Mouse (Mus musculus): ENCODE measurements around the gene Lpp. TPM values are rescaled to one million over a fixed set of nuclear protein-coding genes. Genes with fewer than 3 reads are reported as not detected.

Gene Lpp
- total RNA-seq, 2 experiments from 2014 or later = 6.9 to 7.5 TPM

DNA sequence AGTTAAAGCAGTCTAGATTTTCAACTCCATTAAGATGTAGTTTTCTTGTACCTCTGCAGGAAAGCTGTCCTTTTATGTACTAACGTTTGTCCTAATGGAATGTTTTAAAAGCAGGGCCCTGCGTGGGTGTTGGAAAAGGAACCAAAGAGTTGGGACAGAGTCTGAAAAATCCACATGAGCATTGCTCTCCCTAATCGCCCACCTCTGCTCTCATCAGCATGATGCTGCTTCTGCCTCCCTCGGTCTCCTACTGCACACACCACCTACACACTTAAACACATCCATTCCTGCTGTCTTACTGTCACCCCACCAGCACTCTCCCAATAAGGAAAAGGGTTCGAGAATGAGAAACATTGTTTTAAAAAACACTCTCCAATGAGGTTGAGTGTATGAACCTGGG lies 501.9 kb downstream of the Lpp start:
- no peak for TF ChIP-seq CTCF (IDR thresholded peaks at IDR 0.05)
- DNase-seq (ENCODE audit: extremely low spot score in 1 of 2, low spot score in 2 of 2) = no peak
- intact Hi-C loops (cut with DNase I) = no loop called here
- Histone ChIP-seq H3K4me3 (no peak overlapping the region), H3K27ac (no peak overlapping the region)

DNA sequence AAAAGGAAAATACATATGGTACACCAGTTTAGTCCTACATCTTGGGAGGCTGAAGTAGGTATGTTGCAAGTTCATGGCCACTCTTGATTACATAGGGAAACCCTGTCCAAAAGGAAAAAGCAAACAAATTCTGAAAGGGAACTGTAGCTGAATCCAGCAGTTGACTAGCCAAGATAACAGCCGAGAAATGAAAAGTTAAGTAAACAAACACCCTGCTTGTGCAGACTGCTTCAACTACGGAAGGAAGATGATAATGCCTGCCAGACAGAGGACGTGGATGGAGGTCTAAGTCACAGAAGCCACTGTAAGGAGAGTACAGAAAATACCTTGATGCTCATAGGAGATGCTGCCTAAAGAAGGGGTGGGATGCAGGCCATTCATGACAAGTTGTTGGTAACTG lies 504.3 kb downstream of the Lpp start:
- Histone ChIP-seq H3K4me3 (no peak overlapping the region), H3K27ac (no peak overlapping the region)
- no peak for TF ChIP-seq CTCF (IDR thresholded peaks at IDR 0.05)
- intact Hi-C loops (cut with DNase I) = no loop called here
- no peak for DNase-seq (ENCODE audit: extremely low spot score in 1 of 2, low spot score in 2 of 2)

DNA sequence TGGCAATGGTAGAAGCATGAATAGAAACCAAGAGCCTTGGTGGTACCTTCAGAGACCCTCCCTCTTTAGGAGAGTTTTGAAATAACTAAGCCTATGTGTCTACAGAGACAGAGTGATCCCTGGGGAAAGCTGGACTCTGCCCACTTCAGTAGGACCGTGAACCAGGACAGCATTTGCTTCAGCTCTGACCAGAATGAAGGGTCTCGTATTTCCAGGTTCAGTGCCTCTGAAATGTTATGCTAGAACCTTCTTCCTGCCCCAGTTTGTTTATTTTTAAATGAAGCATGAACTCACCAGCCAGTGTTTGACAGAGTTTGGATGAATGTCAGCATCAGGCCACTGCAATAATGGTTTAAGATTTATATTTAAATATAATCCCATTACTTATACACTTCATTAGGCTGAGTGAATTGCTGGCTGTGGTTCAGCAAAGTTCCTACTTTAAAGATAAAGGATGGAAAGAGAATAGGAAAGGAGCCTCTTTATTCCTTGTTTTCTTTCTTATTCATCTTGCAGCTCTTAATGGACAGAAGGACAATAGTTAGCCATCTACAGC lies 507.0 kb downstream of the Lpp start:
- no peak for TF ChIP-seq CTCF (IDR thresholded peaks at IDR 0.05)
- intact Hi-C loops (cut with DNase I) = no loop called here
- Histone ChIP-seq H3K4me3 (no peak overlapping the region), H3K27ac (no peak overlapping the region)
- no peak for DNase-seq (ENCODE audit: extremely low spot score in 1 of 2, low spot score in 2 of 2)

DNA sequence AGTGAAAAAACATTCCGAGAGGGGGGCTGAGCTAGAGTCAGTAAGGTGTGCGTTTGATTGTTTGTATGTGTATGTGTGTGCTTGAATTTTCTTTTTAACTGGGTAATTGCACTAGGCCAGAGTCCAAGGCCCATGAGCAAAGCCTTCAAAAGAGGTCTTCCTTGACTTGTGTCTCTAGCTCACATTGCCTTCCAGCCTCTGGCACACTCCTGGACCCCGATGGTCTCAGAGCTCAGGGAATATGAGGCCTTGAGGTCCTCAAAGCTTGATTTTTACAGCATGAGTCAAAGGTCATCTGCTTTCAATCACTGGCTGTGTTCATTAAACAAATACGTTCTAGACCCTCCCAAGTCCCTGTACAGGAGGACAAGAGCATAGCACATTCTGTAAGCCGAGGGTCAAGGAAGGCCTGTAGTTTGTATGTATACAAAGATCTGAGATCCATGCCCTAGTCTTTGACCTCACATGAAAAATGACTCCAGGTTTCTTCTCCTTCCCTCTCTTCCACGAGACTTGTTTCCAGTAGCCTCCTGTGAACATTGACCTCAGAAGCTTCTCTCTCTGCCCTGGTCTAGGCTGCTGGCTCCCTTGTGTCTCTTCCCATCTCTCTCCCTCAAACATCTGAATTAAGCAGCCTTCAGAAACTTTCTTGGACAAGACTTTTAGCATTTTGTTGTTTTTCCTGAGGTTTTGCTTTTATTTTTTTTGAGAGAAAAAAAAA lies 508.0 kb downstream of the Lpp start:
- intact Hi-C loops (cut with DNase I) = no loop called here
- Histone ChIP-seq H3K27ac (no peak overlapping the region), H3K4me3 (no peak overlapping the region)
- DNase-seq (ENCODE audit: extremely low spot score in 1 of 2, low spot score in 2 of 2) = no peak
- TF ChIP-seq CTCF (IDR thresholded peaks at IDR 0.05) = no peak

DNA sequence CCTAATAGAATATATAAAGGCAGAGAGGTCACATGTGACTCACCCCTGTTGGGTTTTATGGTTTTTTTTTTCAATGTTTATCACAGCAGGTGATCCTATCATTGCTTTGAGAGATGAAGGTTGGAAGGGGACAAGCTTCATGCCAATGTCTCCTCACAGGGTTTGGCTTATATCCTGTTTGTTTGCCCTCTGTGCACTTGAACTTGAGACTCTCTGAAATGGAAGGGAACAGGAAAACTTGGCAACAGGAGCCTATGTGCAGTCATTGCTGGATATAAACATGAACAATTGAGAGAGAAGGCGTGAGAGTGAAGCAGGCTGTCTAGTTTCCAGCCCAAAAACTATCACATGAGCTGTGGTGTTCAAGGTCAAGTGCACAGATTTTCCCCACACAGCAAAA lies 508.8 kb downstream of the Lpp start:
- intact Hi-C loops (cut with DNase I) = no loop called here
- TF ChIP-seq CTCF (IDR thresholded peaks at IDR 0.05) = no peak
- no peak overlapping the region for H3K27ac ChIP-seq
- no peak for DNase-seq (ENCODE audit: extremely low spot score in 1 of 2, low spot score in 2 of 2)
- no peak overlapping the region for H3K4me3 ChIP-seq

DNA sequence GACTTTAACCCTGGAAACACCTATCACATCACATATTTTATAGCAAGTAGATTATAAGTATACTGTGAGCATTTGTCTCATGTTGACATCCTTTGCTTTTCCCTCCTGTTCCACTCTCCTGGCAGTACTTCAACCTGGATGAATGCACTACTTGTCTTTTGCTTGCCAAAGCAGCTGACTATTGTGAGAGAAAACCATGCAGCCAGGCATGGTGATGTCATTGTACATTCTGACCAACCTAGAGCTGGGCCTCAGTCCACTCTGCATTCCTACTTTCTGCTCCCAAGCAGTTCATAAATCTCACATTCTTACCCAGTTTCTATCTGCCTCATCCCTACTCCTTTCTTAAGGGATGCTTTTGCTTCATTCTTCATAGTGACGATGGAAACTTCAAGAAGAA lies 515.6 kb downstream of the Lpp start:
- intact Hi-C loops (cut with DNase I) = no loop called here
- DNase-seq (ENCODE audit: extremely low spot score in 1 of 2, low spot score in 2 of 2) = no peak
- no peak for TF ChIP-seq CTCF (IDR thresholded peaks at IDR 0.05)

DNA sequence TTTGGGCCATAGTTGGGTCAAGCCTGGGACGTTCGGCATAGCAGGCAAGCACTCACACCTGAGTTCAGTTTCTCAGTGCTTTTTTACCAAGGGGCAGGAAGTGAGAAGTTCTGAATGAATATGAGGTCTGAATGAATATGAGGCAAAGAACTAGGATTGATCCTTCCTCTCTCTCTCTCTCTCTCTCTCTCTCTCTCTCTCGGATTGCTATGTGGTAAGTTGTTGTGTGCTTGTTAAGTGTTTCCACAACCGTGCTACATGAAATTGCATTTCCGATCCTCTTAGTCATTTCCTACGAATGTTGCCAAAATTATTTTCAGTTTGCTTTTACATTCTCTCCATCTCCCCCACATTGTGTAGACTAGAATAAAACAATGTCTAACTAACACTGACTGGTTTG lies 517.0 kb downstream of the Lpp start:
- H3K27ac ChIP-seq = no peak overlapping the region
- no peak for DNase-seq (ENCODE audit: extremely low spot score in 1 of 2, low spot score in 2 of 2)
- no peak overlapping the region for H3K4me3 ChIP-seq
- no peak for TF ChIP-seq CTCF (IDR thresholded peaks at IDR 0.05)
- intact Hi-C loops (cut with DNase I) = loop anchor here (5.0 kb wide), 1 partner anchor 147 kb away; no protein-coding TSS in a partner anchor

More for the DNA sequence above, 515.6 kb downstream of the Lpp start:
- Histone ChIP-seq H3K4me3 (no peak overlapping the region), H3K27ac (no peak overlapping the region)

DNA sequence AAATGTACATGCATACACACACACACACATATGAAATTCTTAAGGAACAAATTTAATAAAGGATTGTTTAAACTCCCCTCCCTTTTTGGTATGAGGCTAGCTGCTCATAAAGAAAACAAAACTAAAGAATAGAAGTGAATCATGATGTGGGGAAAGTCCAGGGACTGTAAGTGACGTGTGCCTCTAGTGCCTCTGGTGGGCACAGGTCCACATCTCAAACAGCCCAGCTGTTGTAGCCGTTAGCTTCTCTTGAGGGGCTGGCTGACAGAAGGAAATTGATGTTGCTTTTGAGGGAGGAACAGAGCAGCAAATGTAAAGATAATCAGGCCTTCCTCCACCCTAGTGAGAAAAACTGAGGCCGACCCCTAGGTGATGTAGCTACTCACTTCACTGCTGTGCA lies 517.5 kb downstream of the Lpp start:
- DNase-seq (ENCODE audit: extremely low spot score in 1 of 2, low spot score in 2 of 2) = no peak
- intact Hi-C loops (cut with DNase I) = loop anchor here (5.0 kb wide), 1 partner anchor 146 kb away; no protein-coding TSS in a partner anchor
- H3K27ac ChIP-seq = no peak overlapping the region
- H3K4me3 ChIP-seq = no peak overlapping the region
- TF ChIP-seq CTCF (IDR thresholded peaks at IDR 0.05) = peak; percentile 7

DNA sequence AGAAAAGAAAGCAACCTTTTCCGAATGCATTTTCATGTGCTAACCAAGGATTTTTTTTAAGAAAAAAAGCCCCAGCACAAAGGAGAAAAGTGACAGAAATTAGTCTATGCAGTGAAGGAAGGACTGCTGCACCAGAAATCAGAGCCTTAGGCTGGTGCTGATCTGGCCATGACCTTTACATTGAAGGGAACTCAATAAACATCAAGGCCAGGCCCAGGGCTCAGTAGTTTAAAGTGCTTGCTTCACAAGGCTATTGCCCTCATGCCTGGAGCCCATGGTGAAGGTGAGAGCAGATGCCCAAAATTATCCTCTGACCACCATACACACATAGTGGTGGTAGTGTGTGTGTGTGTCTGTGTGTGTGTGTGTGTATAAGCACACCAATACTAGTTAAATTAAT lies 519.1 kb downstream of the Lpp start:
- no peak for TF ChIP-seq CTCF (IDR thresholded peaks at IDR 0.05)
- no peak overlapping the region for H3K27ac ChIP-seq
- DNase-seq (ENCODE audit: extremely low spot score in 1 of 2, low spot score in 2 of 2) = no peak
- no peak overlapping the region for H3K4me3 ChIP-seq
- intact Hi-C loops (cut with DNase I) = loop anchor here (5.0 kb wide), 1 partner anchor 145 kb away; no protein-coding TSS in a partner anchor

DNA sequence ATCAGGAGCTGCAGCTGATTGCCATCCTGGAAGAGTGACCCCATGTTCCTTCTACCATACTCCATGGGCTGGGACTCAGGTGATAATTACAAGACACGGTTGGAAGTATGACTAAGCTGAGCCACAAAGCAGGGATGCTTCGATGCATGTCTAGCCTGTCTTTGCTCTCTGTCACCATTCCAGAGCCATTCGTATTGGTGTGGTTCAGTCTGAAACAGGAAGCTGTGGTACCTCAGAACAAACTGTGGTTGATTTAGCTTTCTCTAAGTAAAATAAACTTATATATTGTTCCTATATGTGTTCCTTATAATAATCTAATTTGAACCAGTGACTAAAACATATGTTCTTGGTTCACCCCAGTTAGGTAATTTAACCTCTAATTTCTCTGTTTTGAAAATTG lies 519.7 kb downstream of the Lpp start:
- Histone ChIP-seq H3K4me3 (no peak overlapping the region), H3K27ac (no peak overlapping the region)
- DNase-seq (ENCODE audit: extremely low spot score in 1 of 2, low spot score in 2 of 2) = no peak
- intact Hi-C loops (cut with DNase I) = loop anchor here (5.0 kb wide), 1 partner anchor 144 kb away; no protein-coding TSS in a partner anchor
- TF ChIP-seq CTCF (IDR thresholded peaks at IDR 0.05) = no peak

DNA sequence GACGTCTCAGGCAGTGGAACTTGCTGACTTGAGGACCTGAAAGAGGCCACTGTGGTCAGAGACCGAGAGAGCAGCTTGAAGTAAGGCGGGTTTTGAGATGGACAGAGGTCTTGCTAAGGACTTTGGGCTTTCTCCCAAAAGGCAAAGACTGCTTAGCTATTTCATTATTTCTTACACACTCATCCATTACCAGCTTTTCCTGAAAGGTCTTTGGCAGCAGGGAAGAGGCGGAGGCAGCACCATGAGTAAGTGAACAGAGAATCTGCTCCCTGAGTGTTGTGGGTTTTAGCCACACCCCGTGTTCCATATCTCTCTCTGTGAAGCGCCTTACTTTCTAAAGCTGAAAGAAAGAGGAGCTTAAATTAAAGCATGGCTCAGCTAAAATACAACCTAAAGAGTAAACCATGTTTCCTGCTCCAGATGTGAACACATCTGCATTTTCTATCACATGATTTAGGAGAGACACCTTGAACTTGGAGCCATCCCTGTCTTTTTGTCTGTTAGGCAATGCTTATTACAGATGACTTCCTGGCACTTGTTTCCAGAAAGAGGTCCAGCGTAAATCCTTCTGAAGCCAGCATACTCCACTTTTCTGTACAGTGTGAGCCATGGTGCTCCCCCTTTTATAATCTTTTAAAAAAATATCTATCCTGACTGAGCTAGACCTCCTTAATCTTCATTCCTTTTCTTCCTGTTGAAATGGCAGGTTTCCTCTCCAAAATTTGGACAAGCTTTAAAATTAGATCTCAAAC lies 520.5 kb downstream of the Lpp start:
- intact Hi-C loops (cut with DNase I) = loop anchor here (5.0 kb wide), 1 partner anchor 143 kb away; no protein-coding TSS in a partner anchor
- DNase-seq (ENCODE audit: extremely low spot score in 1 of 2, low spot score in 2 of 2) = no peak
- TF ChIP-seq CTCF (IDR thresholded peaks at IDR 0.05) = no peak
- no peak overlapping the region for H3K27ac ChIP-seq
- H3K4me3 ChIP-seq = no peak overlapping the region

DNA sequence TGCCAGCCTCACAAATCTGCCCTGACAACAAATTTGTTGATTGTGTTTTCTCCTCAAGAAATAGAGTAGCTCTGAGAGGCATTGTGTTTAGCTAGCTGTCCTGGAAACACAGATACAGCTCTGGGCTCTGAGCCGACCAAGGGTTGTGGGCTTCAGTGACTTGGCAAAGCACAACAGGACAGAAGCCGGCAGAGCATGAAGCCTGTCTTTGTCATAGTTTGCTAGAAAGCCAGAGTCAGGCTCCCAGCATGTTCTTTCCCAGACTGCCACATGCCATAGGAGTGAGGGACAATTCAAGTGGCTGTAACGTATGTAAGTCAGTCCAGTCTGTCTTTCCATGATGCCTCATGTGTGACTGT lies 521.1 kb downstream of the Lpp start:
- Histone ChIP-seq H3K27ac (no peak overlapping the region), H3K4me3 (no peak overlapping the region)
- no peak for DNase-seq (ENCODE audit: extremely low spot score in 1 of 2, low spot score in 2 of 2)
- TF ChIP-seq CTCF (IDR thresholded peaks at IDR 0.05) = no peak
- intact Hi-C loops (cut with DNase I) = loop anchor here (5.0 kb wide), 1 partner anchor 143 kb away; no protein-coding TSS in a partner anchor

All from left cerebral cortex, adult 2 months (tissue).